Mouse (Mus musculus): ENCODE data around the gene Rnf148.

The Rnf148 gene

DNA sequence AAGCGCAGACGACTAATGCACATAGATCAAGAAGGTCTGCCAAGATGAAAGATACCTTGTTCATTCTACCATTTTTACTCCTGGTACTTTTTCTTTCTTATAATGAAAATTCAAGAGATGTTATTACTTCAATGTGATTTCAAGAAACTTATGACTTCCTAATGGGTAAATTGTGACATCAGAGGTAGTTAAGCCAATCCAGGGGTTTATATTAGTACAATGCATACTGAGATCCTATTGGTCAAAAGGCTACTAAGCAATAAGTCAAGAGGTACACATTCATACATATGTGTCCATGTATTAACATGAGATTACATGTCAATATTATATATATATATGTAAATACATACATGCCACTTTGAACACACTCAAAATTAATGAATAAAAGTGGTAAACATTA lies at the start of gene Rnf148:
Rnf148 (minus strand) TSS at position 101 of the 400 bp plus-strand sequence.
- no peak for ATAC-seq (ENCODE audit: low TSS enrichment)

DNA sequence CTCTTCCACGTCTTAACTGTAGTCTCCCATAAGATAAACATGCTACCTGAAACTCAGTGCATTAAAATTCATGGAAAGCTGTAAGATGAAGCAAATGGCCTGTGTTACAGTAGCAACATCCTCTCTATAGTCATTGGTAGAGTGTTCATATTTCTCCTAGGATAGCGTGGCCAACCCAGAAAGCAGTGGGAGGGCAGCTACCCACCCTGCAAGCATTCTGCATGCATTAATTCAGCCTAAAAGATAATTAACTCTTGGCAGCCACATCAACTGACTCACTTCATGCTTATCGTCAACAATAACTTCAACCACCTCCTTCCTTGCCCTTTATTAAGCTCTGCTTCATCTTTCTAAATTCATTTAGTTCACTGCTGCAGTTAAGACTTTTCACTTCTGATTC lies 45.9 kb upstream of the Rnf148 start:
- peak; percentile 69 for ATAC-seq (ENCODE audit: low TSS enrichment)

DNA sequence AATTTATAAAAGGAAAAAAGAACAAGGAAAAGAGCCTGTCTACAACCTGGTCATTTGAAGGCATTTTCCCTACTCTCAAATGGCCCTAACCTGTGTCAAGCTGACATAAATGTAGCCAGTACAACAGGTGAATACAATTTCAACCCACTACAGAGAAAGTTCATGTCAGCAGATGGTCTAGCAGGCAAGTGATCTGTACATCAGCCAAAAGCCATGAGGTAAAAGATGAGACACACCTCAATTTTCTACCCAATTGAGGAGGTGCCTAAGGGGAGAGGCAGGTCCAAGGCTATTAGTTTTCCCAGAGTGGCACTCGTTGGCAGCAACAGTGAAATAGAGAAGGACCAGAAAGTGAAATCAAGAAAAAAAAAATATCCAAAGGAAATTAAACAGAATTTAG lies 23.2 kb upstream of the Rnf148 start:
- no peak for ATAC-seq (ENCODE audit: low TSS enrichment)

DNA sequence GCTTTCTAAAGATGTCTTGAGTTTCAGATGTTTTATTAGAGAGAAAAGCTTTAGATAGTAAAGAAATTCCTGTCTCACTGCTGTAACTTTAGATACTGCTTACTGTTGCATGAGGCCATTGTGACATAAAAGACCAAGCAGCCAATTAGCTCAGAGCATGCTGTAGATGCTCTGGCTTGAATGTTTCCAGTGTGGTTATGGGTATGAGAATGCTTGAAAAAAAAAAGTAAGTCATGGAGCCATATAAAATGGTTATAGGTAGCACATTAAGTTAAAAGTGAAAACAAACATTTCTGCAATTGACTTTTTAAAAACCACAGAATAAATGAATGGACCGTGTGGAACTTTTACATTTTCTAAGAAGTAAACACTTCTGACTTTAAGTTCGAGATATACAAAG lies 4.7 kb downstream of the Rnf148 start, which contains the start of gene Rnf133:
Rnf133 (minus strand) TSS at position 101 of the 400 bp plus-strand sequence.
- ATAC-seq (ENCODE audit: low TSS enrichment) = no peak

DNA sequence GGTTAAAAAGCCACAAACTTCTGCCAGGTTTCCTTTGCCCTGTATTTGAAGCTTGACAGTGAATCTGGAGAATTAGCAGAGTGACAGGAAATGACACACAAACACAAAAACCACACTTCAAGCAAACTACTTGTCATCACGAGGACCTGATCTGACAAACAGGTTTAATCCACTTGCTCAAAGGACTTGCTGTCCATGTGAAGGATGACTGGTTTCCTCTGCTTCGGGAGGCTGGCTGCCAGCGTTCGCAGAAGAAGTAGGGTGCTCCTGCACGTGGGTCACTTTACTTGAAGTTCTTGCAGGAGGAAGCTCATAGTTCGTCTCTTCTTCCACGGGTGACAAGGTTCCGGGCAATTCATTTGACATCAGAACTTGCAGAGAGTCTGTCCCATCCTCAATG lies 6.2 kb downstream of the Rnf148 start:
- no peak for ATAC-seq (ENCODE audit: low TSS enrichment)

DNA sequence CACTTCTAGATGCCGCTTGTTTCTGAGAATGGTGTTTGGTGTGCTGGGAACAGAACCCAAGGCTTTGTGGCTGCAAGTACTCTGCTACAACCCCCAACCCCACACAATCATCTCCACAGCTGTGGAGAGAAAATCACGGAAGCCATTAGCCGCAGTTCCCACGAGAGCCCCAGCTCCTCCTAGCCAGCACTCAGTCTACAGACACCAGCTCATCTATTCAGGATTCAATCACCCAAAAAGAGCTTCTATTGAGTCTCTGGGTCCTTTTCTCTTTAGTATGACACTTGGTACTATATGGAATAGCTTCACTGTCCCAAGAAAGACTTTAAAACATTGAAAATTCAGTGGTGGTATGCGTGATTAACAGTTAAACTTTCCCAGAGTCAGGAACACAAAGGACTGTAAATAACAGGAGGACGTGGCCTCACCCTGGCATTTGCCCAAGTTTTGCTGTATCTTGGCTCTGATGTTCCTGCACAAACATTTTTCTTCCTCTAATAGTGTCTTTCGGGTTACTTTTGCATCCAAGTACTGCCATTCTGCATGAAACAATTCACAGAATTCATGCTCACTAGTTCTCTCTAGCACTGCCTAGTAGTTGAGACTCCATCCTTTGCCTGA lies 7.2 kb downstream of the Rnf148 start:
- ATAC-seq (ENCODE audit: low TSS enrichment) = no peak

DNA sequence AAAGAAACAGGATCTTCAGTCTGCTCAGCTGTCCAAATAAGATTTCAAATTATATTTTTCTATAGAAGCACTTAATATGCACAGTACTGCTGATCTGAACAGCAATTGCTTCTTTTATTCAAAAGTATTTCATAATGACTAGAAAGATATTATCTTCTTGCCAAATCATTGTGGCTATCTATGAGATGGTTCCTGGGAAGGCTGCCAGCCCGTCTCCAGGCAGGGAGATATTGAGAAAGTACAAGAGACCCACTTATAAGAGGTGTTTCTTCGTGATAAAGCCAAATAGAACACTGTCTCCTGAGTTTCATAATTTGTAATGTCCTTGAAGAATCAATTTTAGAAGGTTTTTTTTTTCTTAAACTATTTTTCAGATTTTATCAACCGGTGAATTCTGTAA lies 17.9 kb downstream of the Rnf148 start:
- ATAC-seq (ENCODE audit: low TSS enrichment) = peak; percentile 16; the same call in 1 of the 2 replicates

DNA sequence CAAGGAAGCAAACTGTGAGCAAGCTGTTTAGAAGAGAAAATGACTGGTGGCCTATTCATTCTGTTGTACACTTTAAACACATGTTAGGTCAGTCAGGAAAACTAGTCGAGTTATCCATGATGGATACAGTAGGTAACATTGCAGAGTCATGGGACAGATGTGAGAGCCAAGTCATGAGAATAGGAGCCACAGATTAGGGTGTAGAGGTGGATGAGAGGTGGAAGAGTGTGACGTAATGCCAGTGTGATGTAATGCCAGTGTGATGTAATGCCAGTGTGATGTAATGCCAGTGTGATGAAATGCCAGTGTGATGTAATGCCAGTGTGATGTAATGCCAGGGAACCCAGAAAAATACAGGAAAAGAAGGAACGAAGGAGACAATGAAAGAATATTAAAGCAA lies 19.7 kb downstream of the Rnf148 start:
- no peak for ATAC-seq (ENCODE audit: low TSS enrichment)

DNA sequence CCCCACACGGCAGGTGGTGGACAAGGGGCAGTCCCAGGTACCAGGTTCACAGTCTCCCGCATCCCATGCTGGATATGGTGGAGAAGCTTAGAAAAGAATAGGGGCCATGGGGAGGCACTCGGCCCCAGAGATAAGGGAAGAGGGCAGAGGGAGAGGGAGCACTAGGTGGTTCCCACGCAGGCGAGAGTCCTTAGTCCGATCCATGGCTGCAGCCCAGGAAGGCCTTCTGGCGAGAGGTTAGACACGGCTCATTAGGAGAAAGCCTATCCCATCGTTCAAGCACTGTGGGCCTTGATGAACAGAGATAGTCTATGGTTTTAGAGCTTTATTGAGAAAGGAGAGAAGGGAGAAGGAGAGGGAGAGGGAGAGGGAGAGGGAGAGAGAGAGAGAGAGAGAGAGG lies 20.9 kb downstream of the Rnf148 start:
- ATAC-seq (ENCODE audit: low TSS enrichment) = no peak

DNA sequence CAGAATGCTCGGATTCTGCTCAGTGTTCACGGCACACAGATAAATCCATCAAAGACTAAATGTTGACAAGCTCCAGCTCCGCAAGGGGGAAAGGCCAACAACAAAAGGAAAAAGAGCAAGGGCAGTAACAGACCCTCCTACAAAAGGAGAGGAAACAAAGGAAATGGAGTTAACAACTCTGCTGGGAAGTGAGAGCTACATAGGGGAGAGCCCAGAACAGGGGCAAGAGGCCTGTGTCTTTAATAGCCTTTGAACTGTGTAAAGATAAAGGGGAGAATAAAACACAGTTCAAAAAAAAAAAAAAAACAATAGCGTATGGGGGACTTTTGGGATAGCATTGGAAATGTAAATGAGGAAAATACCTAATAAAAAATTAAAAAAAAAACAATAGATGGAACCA lies 24.5 kb downstream of the Rnf148 start:
- ATAC-seq (ENCODE audit: low TSS enrichment) = no peak
